Mouse (Mus musculus): Measurements from ENCODE around the gene Adgrv1. TPM values are rescaled to one million over a fixed set of nuclear protein-coding genes. Genes with fewer than 3 reads are reported as not detected.

Adgrv1 gene
- total and polyA plus RNA-seq, 3 experiments = 0.17 to 0.44 (median 0.27) TPM

GRCm38 (mm10) chr13:81323546-81324316 is 309.2 kb downstream of the Adgrv1 start:
- no peak overlapping the region for H3K27ac ChIP-seq (ENCODE audit: insufficient read depth, low read depth)
- no peaks in the 10 kb centered on the region for H3K79me2 ChIP-seq (replicated peaks; ENCODE audit: control insufficient read depth, extremely low read depth, insufficient read depth, poor library complexity, severe bottlenecking)
- H3K36me3 ChIP-seq (replicated peaks in 1 of 2; ENCODE audit: control insufficient read depth in 1 of 2, insufficient read depth in 1 of 2, low read length in 1 of 2) = no peaks in the 10 kb centered on the region
- in situ Hi-C loops (cut with MboI; ENCODE audit: low pct_ligation_motif_present, low pct_unique_long_range_greater_than_20kb, low sequenced_read_pairs) = no loop called here
- DNase-seq (ENCODE audit: extremely low read depth) = no peak
- no peak overlapping the region for H3K4me3 ChIP-seq (replicated peaks in 1 of 3; ENCODE audit: low read depth in 2 of 3, low read length in 2 of 3, poor library complexity in 1 of 3)
- TF ChIP-seq SIN3A (IDR thresholded peaks at IDR 0.05; ENCODE audit: low read length) (no peak), USF1 (IDR thresholded peaks at IDR 0.05; ENCODE audit: low read depth, low read length) (no peak), MYC (IDR thresholded peaks at IDR 0.05; ENCODE audit: low read depth, low read length) (no peak), NRF1 (IDR thresholded peaks at IDR 0.05; ENCODE audit: low read depth, low read length) (no peak), KAT2A (IDR thresholded peaks at IDR 0.05; ENCODE audit: insufficient replicate concordance, low read length) (no peak), ZNF384 (IDR thresholded peaks at IDR 0.05; ENCODE audit: low read depth, low read length) (no peak), MAX (IDR thresholded peaks at IDR 0.05; ENCODE audit: low read length) (no peak), ZMIZ1 (IDR thresholded peaks at IDR 0.05; ENCODE audit: low read depth, low read length) (no peak), MXI1 (IDR thresholded peaks at IDR 0.05; ENCODE audit: low read depth, low read length) (no peak), EP300 (IDR thresholded peaks at IDR 0.05; ENCODE audit: low read length) (no peak), ETS1 (conservative IDR thresholded peaks at IDR 0.05; ENCODE audit: low read depth, low read length) (no peak), TCF12 (IDR thresholded peaks at IDR 0.05; ENCODE audit: low read depth, low read length) (no peak), PAX5 (IDR thresholded peaks at IDR 0.05; ENCODE audit: low read length) (no peak), JUND (conservative IDR thresholded peaks at IDR 0.05; ENCODE audit: low read depth, low read length) (no peak), RAD21 (IDR thresholded peaks at IDR 0.05; ENCODE audit: low read depth, low read length) (no peak), TBP (conservative IDR thresholded peaks at IDR 0.05; ENCODE audit: low read depth, low read length) (no peak), UBTF (IDR thresholded peaks at IDR 0.05; ENCODE audit: low read depth, low read length) (no peak), ZKSCAN1 (IDR thresholded peaks at IDR 0.05; ENCODE audit: borderline replicate concordance, low read depth, low read length) (no peak)
- H3K9ac ChIP-seq (ENCODE audit: insufficient read depth, low read depth) = no peak overlapping the region
- dilution Hi-C loops (cut with MboI; ENCODE audit: extremely low pct_ligation_motif_present, extremely low pct_unique_long_range_greater_than_20kb, low sequenced_read_pairs) = no loop called here
- H3K27me3 ChIP-seq (replicated peaks) = no peaks in the 10 kb centered on the region
- H3K9me3 ChIP-seq (replicated peaks; ENCODE audit: low read length) = no peaks in the 10 kb centered on the region
- H3K4me2 ChIP-seq (ENCODE audit: insufficient read depth, low read depth, poor library complexity, severe bottlenecking) = no peak overlapping the region
- no peaks in the 10 kb centered on the region for H3K4me1 ChIP-seq (ENCODE audit: control insufficient read depth in 1 of 2, insufficient read depth in 2 of 2)

GRCm38 (mm10) chr13:81316581-81316980 is 316.4 kb downstream of the Adgrv1 start:
- TF ChIP-seq NRF1 (IDR thresholded peaks at IDR 0.05; ENCODE audit: low read depth, low read length) (no peak), PAX5 (IDR thresholded peaks at IDR 0.05; ENCODE audit: low read length) (no peak), SIN3A (IDR thresholded peaks at IDR 0.05; ENCODE audit: low read length) (no peak), MXI1 (IDR thresholded peaks at IDR 0.05; ENCODE audit: low read depth, low read length) (no peak), TCF12 (IDR thresholded peaks at IDR 0.05; ENCODE audit: low read depth, low read length) (no peak), MYC (IDR thresholded peaks at IDR 0.05; ENCODE audit: low read depth, low read length) (no peak), SMC3 (IDR thresholded peaks at IDR 0.05; ENCODE audit: low read depth, low read length) (no peak), KAT2A (IDR thresholded peaks at IDR 0.05; ENCODE audit: insufficient replicate concordance, low read length) (no peak), USF2 (conservative IDR thresholded peaks at IDR 0.05; ENCODE audit: low read depth, low read length) (no peak; the same call in 1 of the 2 replicates), ZNF384 (IDR thresholded peaks at IDR 0.05; ENCODE audit: low read depth, low read length) (no peak), MAZ (IDR thresholded peaks at IDR 0.05; ENCODE audit: low read depth, low read length) (no peak), POLR2AphosphoS2 (IDR thresholded peaks at IDR 0.05; ENCODE audit: low read depth, low read length) (no peak), JUND (conservative IDR thresholded peaks at IDR 0.05; ENCODE audit: low read depth, low read length) (no peak), JUN (IDR thresholded peaks at IDR 0.05; ENCODE audit: insufficient read depth, low read depth, low read length) (no peak), RAD21 (IDR thresholded peaks at IDR 0.05; ENCODE audit: low read depth, low read length) (no peak), RCOR1 (conservative IDR thresholded peaks at IDR 0.05; ENCODE audit: low read depth, low read length) (no peak), ZKSCAN1 (IDR thresholded peaks at IDR 0.05; ENCODE audit: borderline replicate concordance, low read depth, low read length) (no peak), ZC3H11A (IDR thresholded peaks at IDR 0.05; ENCODE audit: low read depth, low read length) (no peak), POLR2A (IDR thresholded peaks at IDR 0.05; ENCODE audit: low read depth, low read length) (no peak), ZMIZ1 (IDR thresholded peaks at IDR 0.05; ENCODE audit: low read depth, low read length) (no peak)
- Histone ChIP-seq H3K36me3 (replicated peaks in 1 of 2; ENCODE audit: control insufficient read depth in 1 of 2, insufficient read depth in 1 of 2, low read length in 1 of 2) (no peaks in the 10 kb centered on the region), H3K9me3 (replicated peaks; ENCODE audit: low read length) (no peaks in the 10 kb centered on the region), H3K4me3 (replicated peaks in 1 of 3; ENCODE audit: low read depth in 2 of 3, low read length in 2 of 3, poor library complexity in 1 of 3) (no peak overlapping the region), H3K4me1 (ENCODE audit: control insufficient read depth in 1 of 2, insufficient read depth in 2 of 2) (peaks cover 0 to 6% of the 10 kb centered on the region in 2 experiments; a peak in 1 of 4 replicates), H3K27ac (ENCODE audit: insufficient read depth, low read depth) (no peak overlapping the region), H3K27me3 (replicated peaks) (no peaks in the 10 kb centered on the region), H3K4me2 (ENCODE audit: insufficient read depth, low read depth, poor library complexity, severe bottlenecking) (no peak overlapping the region), H3K79me2 (replicated peaks; ENCODE audit: control insufficient read depth, extremely low read depth, insufficient read depth, poor library complexity, severe bottlenecking) (no peaks in the 10 kb centered on the region), H3K9ac (ENCODE audit: insufficient read depth, low read depth) (no peak overlapping the region)
- no peak for DNase-seq (ENCODE audit: extremely low read depth)
- dilution Hi-C loops (cut with MboI; ENCODE audit: extremely low pct_ligation_motif_present, extremely low pct_unique_long_range_greater_than_20kb, low sequenced_read_pairs) (no loop called here), in situ Hi-C loops (cut with MboI; ENCODE audit: low pct_ligation_motif_present, low pct_unique_long_range_greater_than_20kb, low sequenced_read_pairs) (no loop called here)

Data from CH12.LX (cell line).